Mouse (Mus musculus) urinary bladder, adult 2 months (tissue): Measurements from ENCODE around the gene Tiam2. TPM values are rescaled to one million over a fixed set of nuclear protein-coding genes. Genes with fewer than 3 reads are reported as not detected.

Source experiments
- DNase-seq: peaks from one replicate; pipeline ENCODE4 v3.0.0; 2022; ENCODE audit warnings: low spot score
- polyA plus RNA-seq: library from polyadenylated mRNA; depleted of rRNA; stranded (reverse); fragments of >200 nt; gene quantifications from 2 replicates; pipeline ENCODE4 v1.2.3, GENCODE M21; 2012

Tiam2 gene
- polyA plus RNA-seq, 1 experiment, result 7.2 TPM

DNA sequence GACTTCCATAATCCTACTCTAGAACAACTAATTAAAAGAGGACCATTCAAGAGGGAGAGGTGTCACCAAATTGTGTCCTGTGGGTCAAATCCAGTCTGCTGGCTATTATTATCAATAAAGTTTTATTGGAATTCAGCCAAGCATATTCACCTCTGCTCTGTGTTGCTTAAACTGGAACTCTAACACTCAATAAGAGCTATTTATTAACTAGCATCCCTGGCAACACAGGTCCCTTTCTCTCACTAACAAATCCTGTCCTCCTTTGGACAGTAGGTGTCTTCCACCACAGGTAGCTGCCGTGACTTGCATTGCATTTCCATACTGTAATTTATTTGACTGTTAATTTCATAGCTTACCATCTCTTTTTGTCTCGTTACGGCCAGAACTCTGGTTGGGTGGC, 169.7 kb downstream of the Tiam2 start:
- no peak for DNase-seq

- DNase-seq, result no peak
Measured at GRCm38 (mm10) chr17:3498086-3498485, 171.7 kb downstream of the Tiam2 start.

- no peak for DNase-seq
Measured at GRCm38 (mm10) chr17:3498580-3498979, 172.2 kb downstream of the Tiam2 start.

DNA sequence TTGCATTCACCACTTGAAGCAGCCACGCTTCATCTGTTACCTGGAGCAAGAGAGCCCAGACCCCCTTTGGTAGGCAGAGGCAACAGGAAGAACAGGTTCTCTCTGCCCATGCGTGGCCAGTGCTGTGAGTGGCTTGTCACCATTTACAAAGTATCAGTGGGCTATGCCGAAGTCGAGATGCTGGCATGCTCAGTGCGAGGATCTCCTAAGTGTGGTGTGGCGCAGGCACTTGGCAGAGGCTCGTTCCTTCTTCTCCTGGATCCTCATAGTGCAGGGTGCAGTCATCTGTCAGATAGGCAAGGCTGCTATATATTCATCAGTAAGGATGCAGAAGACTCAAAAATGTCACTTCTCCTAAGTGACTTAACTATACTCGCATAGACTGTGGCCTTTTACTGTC, 173.1 kb downstream of the Tiam2 start:
- DNase-seq, result no peak

DNA sequence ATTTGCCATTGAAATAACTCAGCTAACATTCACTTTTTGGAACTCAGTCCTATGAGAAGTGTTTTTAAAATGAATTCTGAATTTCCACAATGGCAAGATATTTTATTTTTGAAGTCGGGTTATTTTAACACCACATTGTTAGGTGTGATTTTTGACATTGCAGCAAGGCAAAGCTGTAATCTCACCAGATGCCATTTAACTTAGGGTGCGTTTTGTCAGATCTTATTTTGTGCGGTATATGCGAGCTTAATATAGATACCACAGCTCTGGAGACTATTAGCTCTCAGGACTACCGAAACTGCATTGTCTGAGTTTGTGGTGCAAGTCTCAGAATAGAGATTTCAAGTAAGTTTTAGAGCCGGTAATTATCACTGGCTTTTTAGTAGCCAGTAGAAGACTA, 173.7 kb downstream of the Tiam2 start:
- no peak for DNase-seq

DNA sequence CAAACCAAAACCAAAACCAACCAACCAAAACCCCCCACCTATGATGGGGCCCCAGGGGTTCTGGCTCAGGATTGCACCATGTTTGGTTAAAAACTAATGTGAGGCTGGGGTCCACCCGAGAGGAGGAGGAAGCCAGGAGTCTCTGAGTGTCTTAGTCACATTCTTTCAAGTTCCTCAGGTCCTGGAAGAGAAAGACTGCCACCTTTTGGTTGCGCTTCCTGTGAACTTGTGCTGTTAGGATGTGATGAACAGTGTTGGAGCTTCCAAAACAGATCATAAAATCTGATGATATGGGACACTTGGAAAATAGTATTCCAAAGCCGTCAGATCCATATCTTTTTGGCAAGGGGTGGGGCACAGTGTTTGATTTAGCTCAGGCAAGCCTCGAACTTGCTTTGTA, 174.6 kb downstream of the Tiam2 start:
- no peak for DNase-seq

- no peak for DNase-seq
Measured at GRCm38 (mm10) chr17:3505711-3506110, 179.3 kb downstream of the Tiam2 start.

DNA sequence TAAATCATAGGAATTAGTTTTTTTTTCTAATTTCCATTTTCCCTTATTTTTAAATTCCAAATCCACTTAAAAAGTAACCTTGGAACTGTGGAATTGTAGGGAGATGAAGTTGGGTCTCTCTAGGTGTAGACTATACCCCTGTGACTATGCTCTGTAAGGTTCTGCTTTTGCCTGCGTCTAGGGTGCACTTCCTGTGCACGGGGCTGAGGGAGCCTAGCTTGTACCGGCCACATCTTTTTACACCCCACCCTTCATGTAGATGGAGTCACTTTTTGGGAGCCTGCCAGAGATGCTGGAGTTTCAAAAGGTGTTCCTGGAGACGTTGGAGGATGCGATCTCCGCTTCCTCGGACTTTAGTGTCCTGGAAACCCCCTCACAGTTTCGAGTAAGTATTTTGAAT, 180.1 kb downstream of the Tiam2 start:
- DNase-seq, result no peak

- DNase-seq, result no peak
Measured at GRCm38 (mm10) chr17:3509841-3510240, 183.5 kb downstream of the Tiam2 start.

GRCm38 (mm10) chr17:3514316-3514715, 187.9 kb downstream of the Tiam2 start:
- no peak for DNase-seq

DNA sequence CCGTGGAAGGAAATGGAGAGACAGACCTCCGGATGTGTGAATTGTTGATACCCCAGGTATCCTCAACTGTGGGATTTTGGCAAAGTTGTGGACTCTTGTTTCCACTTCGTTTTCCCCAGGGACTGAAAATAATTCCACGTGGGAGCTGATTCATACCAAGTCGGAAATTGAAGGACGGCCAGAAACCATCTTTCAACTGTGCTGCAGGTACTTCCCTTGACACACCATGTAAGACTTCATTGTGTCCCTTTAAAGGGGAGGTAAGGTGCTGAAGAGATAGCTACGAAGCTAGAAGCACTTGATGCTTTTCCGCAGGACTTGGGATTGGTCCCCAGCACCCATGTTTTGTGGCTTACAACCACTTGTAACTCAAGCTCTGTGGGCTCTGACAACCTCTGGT, 189.5 kb downstream of the Tiam2 start:
- DNase-seq, result no peak

- DNase-seq, result no peak
Measured at GRCm38 (mm10) chr17:3516406-3516805, 190.0 kb downstream of the Tiam2 start.

DNA sequence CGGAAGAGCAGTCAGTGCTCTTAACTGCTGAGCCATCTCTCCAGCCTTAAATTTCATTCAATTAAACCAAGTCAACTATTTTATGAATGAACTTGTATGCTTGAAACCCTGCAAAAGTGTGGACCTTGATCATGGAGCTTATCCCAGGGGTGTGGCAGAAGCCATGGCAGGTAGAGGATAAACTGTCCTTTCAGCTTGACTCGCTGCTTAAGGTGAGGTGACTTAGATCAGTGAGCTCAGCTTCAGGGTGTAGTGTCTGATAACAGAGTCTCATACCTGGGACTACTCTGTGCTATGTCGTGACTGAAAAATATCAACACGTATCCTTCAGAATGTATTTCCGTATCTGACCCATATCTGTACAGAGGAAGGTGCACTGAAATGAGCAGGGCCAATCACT, 194.0 kb downstream of the Tiam2 start:
- no peak for DNase-seq

DNA sequence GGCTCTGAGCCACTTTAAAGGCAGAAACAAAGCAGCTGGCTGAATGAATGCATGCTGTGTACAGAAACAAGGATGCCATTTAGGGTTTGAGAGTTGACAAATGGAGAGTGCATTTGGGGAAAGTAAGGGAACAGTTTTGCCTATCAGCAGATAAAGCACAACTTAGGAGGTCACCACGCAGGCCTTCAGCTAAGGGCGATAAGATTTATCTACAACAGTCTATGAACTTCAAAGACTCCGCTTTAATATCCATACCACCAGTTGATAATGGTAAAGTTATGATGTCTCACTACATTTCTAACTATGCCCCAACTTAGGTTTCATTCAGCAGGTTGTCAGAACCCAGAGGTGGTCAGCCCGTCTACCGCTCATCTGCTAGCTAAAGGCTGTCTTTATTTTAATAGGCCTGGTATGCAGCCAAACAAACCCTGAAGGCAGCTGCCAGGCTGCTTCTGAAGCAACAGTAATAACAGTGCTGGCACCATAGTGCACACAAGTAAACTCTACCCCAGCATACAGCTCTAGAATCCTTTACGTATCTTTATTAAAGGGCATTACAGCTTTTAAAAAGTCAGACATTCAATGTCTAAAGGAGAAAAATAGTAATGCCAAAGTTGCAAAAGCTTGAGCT, 201.6 kb downstream of the Tiam2 start:
- DNase-seq, result no peak

DNA sequence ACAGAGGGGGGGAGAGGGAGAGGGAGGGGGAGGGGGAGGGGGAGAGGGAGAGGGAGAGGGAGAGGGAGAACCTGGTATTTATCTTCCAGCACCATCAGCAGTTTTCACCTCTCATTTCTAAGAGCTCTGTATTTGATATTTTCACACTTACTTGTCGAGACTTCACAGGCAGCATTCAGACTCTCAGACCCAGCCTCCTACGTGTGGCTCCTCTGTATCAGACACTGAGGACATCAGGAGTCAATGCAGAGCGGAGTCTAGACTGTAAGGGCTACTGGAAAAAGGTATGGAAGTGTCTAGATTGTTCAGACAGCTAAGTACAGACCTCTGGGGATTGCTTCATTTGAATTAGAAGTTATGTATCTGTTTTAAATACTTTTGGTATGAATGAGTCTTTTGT, 203.2 kb downstream of the Tiam2 start:
- no peak for DNase-seq

DNA sequence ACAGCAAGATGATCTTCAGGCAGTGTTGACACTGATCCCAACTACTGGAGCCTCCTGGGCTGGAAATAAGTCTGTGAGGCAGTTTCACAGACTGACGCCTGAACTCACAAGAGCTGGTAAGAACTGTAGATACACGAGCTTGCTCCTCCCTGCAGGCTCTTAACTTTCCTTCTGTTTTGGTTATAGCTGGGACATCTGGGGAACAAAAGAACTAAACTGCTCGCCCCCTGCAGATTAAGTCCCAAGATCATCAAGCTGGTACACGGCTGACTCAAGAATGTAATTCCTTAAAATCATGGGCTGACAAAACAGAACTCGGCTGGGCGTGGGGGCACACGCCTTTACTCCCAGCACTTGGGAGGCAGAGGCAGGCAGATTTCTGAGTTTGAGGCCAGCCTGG, 204.2 kb downstream of the Tiam2 start:
- DNase-seq, result no peak

- DNase-seq, result no peak
Measured at GRCm38 (mm10) chr17:3531641-3532040, 205.3 kb downstream of the Tiam2 start.

DNA sequence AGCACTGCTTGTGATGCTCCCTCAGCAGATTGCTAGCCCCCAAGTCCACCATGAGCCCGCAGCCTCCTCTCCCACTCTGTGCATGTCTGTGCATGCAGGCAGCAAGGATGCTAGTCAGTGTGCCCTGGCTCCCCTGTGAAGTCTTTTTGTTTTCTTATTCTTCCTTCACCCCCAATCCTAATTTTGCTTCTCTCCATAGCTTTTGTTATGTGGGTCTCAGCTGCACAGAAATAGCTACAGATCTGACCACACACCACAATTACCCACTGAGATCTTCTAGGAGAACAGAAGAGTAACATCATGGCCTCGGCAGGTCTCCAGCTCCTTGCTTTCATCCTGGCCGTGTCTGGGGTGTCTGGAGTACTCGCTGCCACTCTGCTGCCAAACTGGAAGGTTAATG, 205.9 kb downstream of the Tiam2 start, which contains the start of gene Cldn20:
Cldn20 (plus strand) TSS at position 301 of the 400 bp plus-strand sequence.
- no peak for DNase-seq

DNA sequence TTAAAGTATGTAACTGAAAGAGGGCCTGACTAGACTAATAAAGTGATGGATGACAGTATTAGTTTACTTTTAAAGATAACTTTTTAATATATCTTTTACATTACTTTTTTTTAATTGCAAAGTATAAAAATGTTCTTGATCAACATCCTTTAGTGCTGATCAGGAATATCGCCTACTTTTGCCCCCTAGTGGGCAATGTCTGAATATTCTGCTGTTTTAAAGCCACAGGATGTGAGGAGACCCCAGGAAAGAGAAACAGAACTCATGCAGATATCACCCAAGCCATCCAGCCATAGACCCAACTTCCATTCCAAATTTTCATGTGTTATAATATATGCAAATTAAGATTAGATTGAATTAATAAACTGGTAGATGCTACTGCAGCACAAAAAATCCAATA, 207.1 kb downstream of the Tiam2 start:
- DNase-seq, result no peak

- no peak for DNase-seq
Measured at GRCm38 (mm10) chr17:3540304-3540703, 213.9 kb downstream of the Tiam2 start.

GRCm38 (mm10) chr17:3541033-3541432, 214.7 kb downstream of the Tiam2 start:
- DNase-seq, result no peak

GRCm38 (mm10) chr17:3547725-3548124, 221.4 kb downstream of the Tiam2 start:
- DNase-seq, result no peak

GRCm38 (mm10) chr17:3556251-3556650, 229.9 kb downstream of the Tiam2 start:
- DNase-seq, result no peak
